Mouse (Mus musculus): ENCODE data around the gene Timm23.
"Not testable (repeated sequence)": the region's sequence is repeated elsewhere in the genome, so short reads cannot be mapped to it uniquely, and the experiment has no call there.

Gene Timm23

DNA sequence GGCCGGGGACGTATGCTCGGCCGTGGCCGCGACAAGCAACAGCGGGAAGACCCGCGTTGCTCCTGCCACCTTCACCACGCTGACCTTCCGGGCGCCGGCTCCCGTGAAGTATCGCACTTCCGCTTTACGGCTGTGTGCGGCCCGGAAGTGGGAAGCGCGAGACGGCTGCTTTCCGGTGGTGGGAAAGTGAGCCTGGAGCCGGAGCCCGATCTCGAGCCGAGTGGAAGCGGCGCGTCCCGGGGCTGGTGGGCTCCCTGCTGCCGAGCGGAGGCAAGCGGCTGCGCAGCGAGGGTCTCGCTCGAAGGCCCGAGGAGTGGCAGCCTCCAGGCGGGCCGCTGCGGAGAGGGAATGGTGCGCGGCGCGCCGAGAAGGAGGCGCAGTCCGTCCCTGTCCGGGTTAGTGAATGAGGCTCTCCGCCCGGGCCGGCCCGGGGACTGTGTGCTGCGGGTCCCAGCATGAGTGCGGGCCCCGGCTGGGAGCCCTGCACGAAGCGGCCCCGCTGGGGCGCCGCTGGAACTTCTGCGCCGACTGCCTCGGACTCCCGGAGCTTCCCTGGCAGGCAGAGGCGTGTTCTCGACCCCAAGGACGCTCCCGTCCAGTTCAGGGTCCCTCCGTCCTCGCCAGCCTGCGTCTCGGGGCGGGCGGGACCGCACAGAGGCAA is at the start of gene Timm23, which contains the start of gene Parg:
TSS of gene Timm23 (minus strand) at position 108 of the 661 bp plus-strand sequence.
TSS of gene Parg (plus strand) at position 159 of the 661 bp plus-strand sequence.
- peak; percentile 83 for DNase-seq

DNA sequence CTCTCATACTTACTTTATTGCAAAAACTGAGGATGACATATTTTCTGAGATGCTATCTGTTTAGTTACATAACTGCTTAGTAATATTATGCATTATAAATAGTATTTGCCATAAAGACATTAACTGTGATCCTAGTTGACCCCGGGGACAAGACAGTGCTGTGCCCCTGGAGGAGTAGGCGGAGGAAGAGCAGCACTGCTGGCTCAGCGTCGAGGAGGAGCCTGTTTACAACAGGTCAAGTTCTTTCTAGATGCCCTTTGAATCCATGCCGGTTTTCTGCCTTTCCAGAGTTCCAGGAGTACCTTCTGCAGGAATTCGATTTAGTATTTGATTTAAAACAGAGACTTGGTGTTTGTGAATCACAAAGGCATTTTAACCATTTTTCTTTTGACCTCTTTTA is 47.9 kb upstream of the Timm23 start:
- DNase-seq: no peak

DNA sequence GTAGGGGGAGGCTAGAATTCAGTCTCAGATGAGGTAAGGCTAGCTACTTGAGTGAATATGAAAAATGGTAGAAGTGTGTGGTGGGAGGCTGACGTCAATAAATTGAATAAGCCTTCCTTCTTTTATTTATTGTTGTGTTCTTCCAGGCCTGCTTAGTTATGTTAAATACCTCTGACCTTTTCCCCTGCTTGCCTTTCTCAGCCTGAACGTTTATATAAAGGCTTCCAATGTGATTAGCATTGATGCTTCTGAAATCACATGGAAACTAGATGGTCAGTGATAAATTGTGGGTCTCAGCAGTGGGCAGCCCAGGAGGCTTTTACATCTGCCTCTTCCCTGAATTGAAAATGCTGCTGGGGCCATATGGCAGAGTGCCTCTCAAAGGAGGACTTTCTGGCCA is 44.3 kb upstream of the Timm23 start:
- DNase-seq: no peak

DNA sequence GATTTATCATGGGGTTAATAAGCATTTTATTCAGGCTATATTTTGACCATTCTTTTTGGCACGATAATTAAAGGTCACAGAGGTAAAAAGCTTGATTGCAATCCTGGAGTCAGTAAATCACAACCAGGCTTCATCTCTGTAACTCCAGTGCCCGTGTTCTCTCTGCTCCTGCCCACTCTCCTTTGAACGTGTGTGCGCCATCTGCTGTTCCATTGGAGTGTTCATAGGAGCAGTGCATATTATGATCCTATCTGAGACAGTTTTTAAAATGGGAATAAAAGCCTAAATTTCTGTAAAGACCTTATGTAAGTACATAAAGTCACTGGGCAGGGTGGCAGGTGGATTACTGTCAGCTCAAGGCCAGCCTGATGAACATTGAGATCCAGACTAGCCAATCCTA is 40.7 kb upstream of the Timm23 start:
- DNase-seq: no peak

DNA sequence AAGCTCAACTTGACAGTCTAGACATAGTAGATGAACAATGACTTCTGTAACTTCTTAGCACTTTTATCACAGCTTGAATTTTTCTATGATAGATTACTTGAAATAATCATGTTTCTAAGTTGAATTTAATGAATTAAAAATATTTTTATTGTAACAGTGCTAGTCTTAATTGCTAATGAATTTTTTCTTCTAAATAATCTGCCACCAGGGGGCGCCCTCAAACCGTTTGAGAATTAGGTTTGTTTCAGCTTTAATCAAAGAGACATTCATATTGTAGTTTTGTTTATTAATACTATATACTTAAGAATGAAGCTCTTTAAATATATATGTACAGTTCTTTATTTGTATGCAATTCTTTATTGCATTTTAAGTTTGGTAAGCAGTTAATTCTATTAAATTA is 27.3 kb upstream of the Timm23 start:
- DNase-seq: peak; percentile 63

- no peak for DNase-seq
Observed at GRCm38 (mm10) chr14:32226601-32227000, 24.9 kb upstream of the Timm23 start.

DNA sequence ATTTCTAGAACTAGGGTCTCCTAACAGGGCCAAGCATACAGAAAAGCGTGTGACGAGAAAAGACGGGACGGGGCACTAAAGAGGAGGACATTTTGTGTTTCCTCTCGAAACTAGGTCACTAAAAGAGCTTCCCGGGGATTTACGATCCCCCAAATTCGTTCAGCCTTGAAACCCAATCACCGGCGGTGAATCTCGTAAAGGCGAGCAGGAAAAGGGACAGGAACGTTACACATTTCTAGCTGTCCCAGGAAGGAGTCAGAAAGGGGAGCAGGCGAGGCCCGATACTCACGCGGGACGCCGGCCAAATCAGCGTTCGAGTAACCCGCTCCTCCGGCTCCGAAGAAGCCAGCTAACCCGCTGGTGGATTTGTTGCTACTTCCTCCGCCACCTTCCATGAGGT is 344 bp downstream of the Timm23 start:
- DNase-seq: no peak

GRCm38 (mm10) chr14:32193557-32193956 is 8.1 kb downstream of the Timm23 start:
- DNase-seq: not testable (repeated sequence)

DNA sequence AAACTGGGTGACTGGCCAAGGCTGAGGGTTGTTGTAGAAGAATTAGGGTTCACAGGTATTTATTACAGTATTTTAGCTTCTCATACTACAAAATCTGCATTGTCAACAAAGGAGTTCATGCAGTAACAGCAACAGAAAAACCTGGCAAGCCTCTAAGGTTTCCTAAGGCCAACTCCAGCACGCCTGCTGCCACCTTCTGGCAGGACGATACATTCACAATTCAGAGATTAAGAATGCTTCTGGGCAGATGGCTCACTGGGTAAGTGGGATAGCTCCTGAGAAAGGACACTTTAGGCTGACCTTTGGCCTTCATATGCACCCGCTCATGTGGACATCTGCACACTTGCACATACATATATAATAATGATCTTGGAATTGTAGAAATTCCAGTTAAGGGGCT is 9.3 kb downstream of the Timm23 start:
- peak; percentile 45 for DNase-seq

DNA sequence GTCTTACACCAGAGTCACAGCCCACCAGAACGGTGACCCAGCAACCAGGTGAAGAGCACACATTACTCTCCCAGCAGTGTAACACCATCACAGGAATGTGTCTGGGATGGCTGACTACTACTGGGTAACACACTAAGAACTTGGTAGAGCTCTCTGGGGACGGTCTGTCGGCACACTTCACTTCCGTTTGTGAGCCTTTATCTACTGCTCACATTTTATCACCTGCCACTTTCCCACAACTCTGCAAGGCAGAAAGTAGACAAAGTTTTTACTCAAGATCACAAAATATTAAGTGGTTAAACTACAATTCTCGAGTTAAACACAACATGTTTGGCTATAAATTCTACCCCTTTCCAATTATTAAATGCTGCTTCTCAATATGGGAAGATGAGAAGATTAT is 9.8 kb downstream of the Timm23 start:
- DNase-seq: no peak

DNA sequence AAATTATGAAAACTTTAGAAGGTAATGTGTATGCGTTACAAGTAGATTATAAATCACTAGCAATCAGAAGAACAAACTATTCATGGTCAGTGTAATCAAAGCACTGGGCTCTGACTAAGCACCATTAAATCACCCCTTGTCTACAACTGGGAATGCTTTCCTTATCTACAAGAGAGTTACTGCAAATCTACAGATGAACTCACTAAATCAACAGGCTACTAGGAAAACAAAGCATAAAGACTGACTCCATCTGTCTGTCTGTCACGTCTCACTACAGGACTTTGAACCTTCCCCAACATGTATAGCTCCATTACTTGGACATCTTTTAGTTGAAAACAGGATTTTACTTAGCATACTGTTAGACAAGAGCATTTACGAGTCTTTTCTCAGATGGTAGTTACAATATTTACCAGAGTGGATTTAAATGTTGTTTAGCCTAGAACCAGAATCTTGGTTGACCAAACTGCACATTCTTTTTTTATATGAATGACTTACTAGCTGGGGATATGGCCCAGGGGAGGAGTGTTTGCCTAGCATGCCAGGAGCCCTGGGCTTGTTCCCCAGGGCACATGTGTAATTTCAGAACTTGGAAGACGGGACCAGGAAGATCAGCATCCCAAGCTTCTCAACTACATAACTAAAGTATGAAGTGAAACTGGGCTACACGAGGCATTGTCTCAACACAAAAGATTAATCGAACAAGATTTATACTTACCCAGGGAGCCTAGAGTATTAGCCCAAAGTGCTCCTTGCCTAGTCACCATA is 10.9 kb downstream of the Timm23 start:
- no peak for DNase-seq

DNA sequence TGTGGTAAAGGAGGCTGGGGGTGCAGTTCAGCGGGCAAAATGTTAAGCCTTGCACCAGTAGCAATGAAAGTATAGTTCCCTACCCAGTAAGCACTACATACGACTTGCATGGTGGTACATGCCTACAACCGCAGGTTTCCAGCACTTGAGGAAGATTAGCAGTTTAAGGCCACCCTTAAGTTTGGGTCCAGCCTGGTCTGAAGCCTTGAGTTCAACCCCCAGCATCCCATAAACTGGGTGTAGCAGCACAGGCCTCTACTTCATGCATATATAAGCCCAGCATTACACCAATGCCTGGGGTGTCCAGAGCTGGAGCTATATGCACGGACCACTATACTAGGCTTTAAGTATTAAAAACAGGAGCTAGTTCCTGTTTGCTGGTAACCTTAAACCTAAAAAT is 17.9 kb downstream of the Timm23 start:
- no peak for DNase-seq

DNA sequence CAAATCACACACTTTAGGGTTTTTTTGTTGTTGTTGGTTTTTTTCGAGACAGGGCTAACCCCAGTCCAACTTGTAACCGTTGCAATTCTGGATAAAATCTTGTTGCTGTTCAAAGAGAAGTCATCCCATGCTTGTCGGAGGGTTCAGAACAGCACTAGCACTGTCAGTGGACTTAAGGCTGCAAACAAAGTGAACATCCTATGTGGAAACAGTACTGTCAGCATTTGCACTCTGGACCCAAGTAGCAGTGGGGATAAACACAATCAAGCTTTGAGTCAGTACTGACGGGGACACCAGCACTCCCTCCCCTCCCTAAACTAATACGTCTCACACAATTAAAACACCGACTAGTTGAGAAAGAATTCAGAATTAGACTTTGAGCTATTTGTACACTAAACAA is 20.8 kb downstream of the Timm23 start:
- no peak for DNase-seq

DNA sequence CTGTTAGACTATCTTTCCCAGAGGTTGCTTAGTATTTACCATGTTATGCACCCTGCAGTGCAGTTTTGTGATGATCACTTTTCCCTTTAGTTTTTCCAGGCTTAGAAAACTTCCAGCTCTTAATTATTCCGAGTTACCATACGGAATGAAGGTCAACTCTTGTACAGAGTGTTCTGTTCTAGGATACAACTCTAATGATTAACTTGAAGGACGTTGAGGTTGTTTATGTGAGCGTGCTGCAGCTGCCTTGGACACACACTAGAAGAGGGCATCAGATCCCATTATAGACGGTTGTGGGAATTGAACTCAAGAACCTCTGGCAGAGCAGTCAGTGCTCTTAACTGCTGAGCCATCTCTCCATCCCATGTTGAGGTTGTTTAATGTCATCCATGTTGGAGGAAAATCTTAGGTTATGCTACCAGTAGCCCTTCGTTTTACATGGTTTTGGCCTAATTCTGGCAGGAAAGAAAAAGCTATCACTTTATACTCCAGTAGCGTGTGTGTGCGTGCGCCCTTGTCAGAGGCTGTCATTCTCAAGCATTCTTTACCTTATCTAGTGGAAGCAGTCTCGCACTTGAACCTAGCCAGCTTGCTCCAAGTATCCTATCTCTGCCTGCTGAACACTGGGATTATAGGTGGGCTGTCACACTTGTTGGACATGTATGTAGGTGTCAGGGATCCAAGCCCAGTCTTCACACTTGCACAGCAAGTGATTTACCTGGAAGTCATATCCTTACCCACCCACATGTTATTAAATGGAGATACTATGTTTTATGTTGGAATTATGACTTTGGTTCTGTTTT is 22.1 kb downstream of the Timm23 start:
- no peak for DNase-seq

- not testable (repeated sequence) for DNase-seq
Observed at GRCm38 (mm10) chr14:32176590-32176989, 25.1 kb downstream of the Timm23 start.

DNA sequence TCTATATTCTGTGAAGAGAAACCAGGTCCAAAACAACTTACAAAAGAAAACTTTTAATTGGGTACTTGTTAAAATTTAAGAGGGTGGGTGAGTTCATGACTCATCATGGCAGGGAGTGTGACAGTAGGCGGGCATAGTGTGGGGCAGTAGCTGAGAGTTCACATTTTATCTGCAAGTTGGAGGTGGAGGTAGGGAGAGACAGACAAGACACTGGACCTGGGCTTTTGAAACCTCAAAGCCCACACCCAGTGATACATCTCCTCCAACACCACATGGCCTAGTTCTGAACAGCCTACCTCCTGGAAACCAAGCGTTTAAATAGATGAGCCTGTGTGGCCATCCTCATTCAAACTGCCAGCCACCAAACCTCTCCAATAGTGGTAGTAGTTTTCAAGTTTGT is 26.4 kb downstream of the Timm23 start:
- no peak for DNase-seq

DNA sequence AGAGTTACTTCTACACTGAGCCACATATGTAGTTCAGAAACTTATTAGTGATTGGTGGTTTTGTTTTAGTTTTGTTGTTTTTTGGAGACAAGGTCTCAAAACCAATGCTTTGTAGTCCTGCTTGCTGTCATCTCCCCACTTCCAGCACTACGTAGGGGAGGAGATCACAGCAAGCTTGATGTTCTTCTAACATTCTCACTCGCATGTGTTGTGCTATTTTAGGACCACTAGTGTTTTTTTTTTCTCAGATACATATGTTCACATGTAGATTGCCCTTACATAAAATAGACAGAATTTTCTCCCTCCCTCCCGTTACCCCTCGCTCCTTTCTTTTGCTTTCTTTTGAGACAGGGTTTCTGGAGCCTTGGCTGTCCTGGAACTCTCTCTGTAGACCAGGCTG is 31.6 kb downstream of the Timm23 start:
- no peak for DNase-seq

- DNase-seq: no peak
Observed at GRCm38 (mm10) chr14:32168653-32169231, 33.0 kb downstream of the Timm23 start.

GRCm38 (mm10) chr14:32167326-32167725 is 34.4 kb downstream of the Timm23 start:
- no peak for DNase-seq

GRCm38 (mm10) chr14:32166840-32167239 is 34.9 kb downstream of the Timm23 start:
- no peak for DNase-seq

DNA sequence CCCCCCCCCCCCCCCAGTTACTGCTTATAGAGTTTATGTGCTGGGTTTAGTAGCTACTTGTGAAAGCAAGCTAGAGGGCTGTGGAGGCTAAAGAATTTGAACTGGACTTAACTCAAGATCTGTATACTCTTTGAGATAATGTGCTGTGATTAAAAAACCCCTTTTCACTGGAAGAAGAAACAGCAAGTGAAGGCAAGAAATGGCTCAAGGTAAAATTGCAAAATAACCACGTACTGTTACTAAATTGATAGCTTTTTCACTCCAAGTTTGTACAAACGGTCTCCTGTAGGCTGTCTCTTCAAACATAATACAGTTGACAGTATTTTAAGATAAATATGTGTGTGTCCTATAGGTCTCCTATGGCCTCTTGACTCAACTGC is 35.6 kb downstream of the Timm23 start:
- no peak for DNase-seq

GRCm38 (mm10) chr14:32165278-32166061 is 36.2 kb downstream of the Timm23 start:
- DNase-seq: peak; percentile 84
